Mouse (Mus musculus) ES-Bruce4 (cell line): ENCODE measurements around the gene Col13a1. TPM values are rescaled to one million over a fixed set of nuclear protein-coding genes. Genes with fewer than 3 reads are reported as not detected.

Source experiments
- H3K27ac ChIP-seq: 2 replicates; pipeline ENCODE4 v1.5.1; 2012; ENCODE audit warnings: low read length, inconsistent platforms; ENCODE audit not compliant: insufficient read depth
- H3K27me3 ChIP-seq: 2 replicates; pipeline ENCODE4 v1.6.1; 2012; ENCODE audit warnings: mild to moderate bottlenecking, low read length, inconsistent platforms; ENCODE audit not compliant: control insufficient read depth, poor library complexity, insufficient read depth, severe bottlenecking
- H3K36me3 ChIP-seq: 2 replicates; pipeline ENCODE4 v1.6.1; 2012; ENCODE audit warnings: inconsistent platforms, mild to moderate bottlenecking, low read length, moderate library complexity; ENCODE audit not compliant: control insufficient read depth, poor library complexity, insufficient read depth, severe bottlenecking
- H3K4me1 ChIP-seq: one replicate; pipeline ENCODE4 v1.8.1; 2011; ENCODE audit warnings: low read length; ENCODE audit not compliant: control insufficient read depth, insufficient read depth
- H3K4me3 ChIP-seq: 2 replicates; pipeline ENCODE4 v1.5.1; 2011; ENCODE audit warnings: low read depth, mild to moderate bottlenecking, low read length
- H3K9ac ChIP-seq: 2 replicates; pipeline ENCODE4 v1.6.1; 2012; ENCODE audit warnings: low read depth, mild to moderate bottlenecking, inconsistent platforms; ENCODE audit not compliant: poor library complexity, severe bottlenecking
- H3K9me3 ChIP-seq: replicated peaks from 2 replicates; pipeline ENCODE4 v1.6.1; 2012; ENCODE audit warnings: mild to moderate bottlenecking, low read length, inconsistent platforms; ENCODE audit not compliant: control insufficient read depth, poor library complexity, insufficient read depth, severe bottlenecking
- CTCF ChIP-seq: IDR thresholded peaks from one replicate; pipeline ENCODE4 v1.8.1; 2011; ENCODE audit warnings: low read depth, low read length
- EP300 ChIP-seq: IDR thresholded peaks from 2 replicates; pipeline ENCODE4 v1.6.1; 2011; ENCODE audit warnings: low read depth, low read length; ENCODE audit not compliant: insufficient read depth
- POLR2A ChIP-seq: IDR thresholded peaks from one replicate; pipeline ENCODE4 v1.8.1; 2011; ENCODE audit warnings: low read length; ENCODE audit not compliant: insufficient read depth
- polyA plus RNA-seq: library from polyadenylated mRNA; stranded (reverse); fragments of >200 nt; gene quantifications from 2 replicates; pipeline ENCODE4 v1.2.4, GENCODE M21; 2011; ENCODE audit warnings: low read depth; ENCODE audit not compliant: missing spikeins, insufficient read depth, insufficient read length

Col13a1 gene
- polyA plus RNA-seq, 1 experiment: 1.0 TPM

GRCm38 (mm10) chr10:61794971-61795370 is 183.9 kb downstream of the Col13a1 start:
- no peak overlapping the region for H3K4me3 ChIP-seq
- H3K4me1 ChIP-seq: no peaks in the 10 kb centered on the region
- no peaks in the 10 kb centered on the region for H3K36me3 ChIP-seq
- H3K9me3 ChIP-seq: no peaks in the 10 kb centered on the region
- H3K27ac ChIP-seq: no peak overlapping the region
- H3K9ac ChIP-seq: no peak overlapping the region
- no peak for TF ChIP-seq EP300
- TF ChIP-seq CTCF: no peak
- no peak for TF ChIP-seq POLR2A
- H3K27me3 ChIP-seq: no peaks in the 10 kb centered on the region

GRCm38 (mm10) chr10:61793015-61793414 is 185.9 kb downstream of the Col13a1 start:
- TF ChIP-seq EP300 (0 out of 2 replicates have a peak, but pooled peaks have one; percentile 29), CTCF (no peak)
- Histone ChIP-seq H3K4me3 (no peak overlapping the region), H3K9me3 (no peaks in the 10 kb centered on the region), H3K9ac (no peak overlapping the region), H3K27me3 (no peaks in the 10 kb centered on the region), H3K36me3 (no peaks in the 10 kb centered on the region), H3K4me1 (no peaks in the 10 kb centered on the region), H3K27ac (no peak overlapping the region)

GRCm38 (mm10) chr10:61788499-61788898 is 190.4 kb downstream of the Col13a1 start:
- H3K27me3 ChIP-seq: no peaks in the 10 kb centered on the region
- H3K9ac ChIP-seq: no peak overlapping the region
- H3K4me1 ChIP-seq: no peaks in the 10 kb centered on the region
- no peak for TF ChIP-seq EP300
- no peak for TF ChIP-seq CTCF
- TF ChIP-seq POLR2A: no peak
- no peak overlapping the region for H3K4me3 ChIP-seq
- H3K27ac ChIP-seq: no peak overlapping the region
- H3K9me3 ChIP-seq: no peaks in the 10 kb centered on the region
- no peaks in the 10 kb centered on the region for H3K36me3 ChIP-seq

Other genes starting within 250 kb of the Col13a1 start
- gene H2afy2, start 195.0 kb downstream of the Col13a1 start, polyA plus RNA-seq: 16.8 and 21.6 TPM in 2 replicates
- gene Neurog3, start 154.0 kb upstream of the Col13a1 start, polyA plus RNA-seq: 0.78 TPM in 1 of 2 replicates, not detected in the other
- gene Fam241b, start 164.8 kb upstream of the Col13a1 start, polyA plus RNA-seq: 25.7 and 29.6 TPM in 2 replicates